Mouse (Mus musculus) heart, embryonic 14.5 days (tissue): ENCODE data around the gene Ccl21a. TPM values are rescaled to one million over a fixed set of nuclear protein-coding genes. Genes with fewer than 3 reads are reported as not detected.
"Not testable (repeated sequence)": the region's sequence is repeated elsewhere in the genome, so short reads cannot be mapped to it uniquely, and the experiment has no call there.

Experiments
- ATAC-seq: fragments of 200-750 bp; cut with Nextera tagmentation; 2 replicates; pipeline ENCODE4 v1.8.0; 2017; ENCODE audit warnings: low read depth, moderate TSS enrichment; ENCODE audit not compliant: insufficient number of reproducible peaks, insufficient read depth, low FRiP score
- H3K27ac ChIP-seq, 2 experiments: fragments of 200-500 bp in 1 of 2; fragments of 300-500 bp in 1 of 2; sonication (generic) in 1 of 2; replicated peaks in 1 of 2; 2 replicates each; pipeline ENCODE4 v1.5.1; 2012 to 2014; ENCODE audit warnings: low read depth in 2 of 2, low read length in 2 of 2, control low read depth in 1 of 2, mild to moderate bottlenecking in 1 of 2, mixed read lengths in 1 of 2; ENCODE audit not compliant: control insufficient read depth in 1 of 2, insufficient read depth in 1 of 2
- H3K27me3 ChIP-seq: fragments of 300-500 bp; sonication (generic); 2 replicates; pipeline ENCODE4 v1.6.1; 2014; ENCODE audit warnings: mild to moderate bottlenecking, low read length, control low read depth; ENCODE audit not compliant: control insufficient read depth, insufficient read depth
- H3K36me3 ChIP-seq: fragments of 300-500 bp; sonication (generic); 2 replicates; pipeline ENCODE4 v1.6.1; 2014; ENCODE audit warnings: mild to moderate bottlenecking, control low read depth, low read length, mixed read lengths; ENCODE audit not compliant: control insufficient read depth, insufficient read depth
- H3K4me1 ChIP-seq, 2 experiments: fragments of 200-500 bp in 1 of 2; fragments of 300-500 bp in 1 of 2; sonication (generic) in 1 of 2; 2 replicates each; pipeline ENCODE4 v1.6.1; 2012 to 2014; ENCODE audit warnings: low read length in 2 of 2, control low read depth in 1 of 2, mixed read lengths in 1 of 2; ENCODE audit not compliant: control insufficient read depth in 2 of 2, insufficient read depth in 2 of 2
- H3K4me2 ChIP-seq: fragments of 300-500 bp; sonication (generic); 2 replicates; pipeline ENCODE4 v1.6.1; 2014; ENCODE audit warnings: mild to moderate bottlenecking, low read length
- H3K4me3 ChIP-seq, 2 experiments: fragments of 200-500 bp in 1 of 2; fragments of 300-500 bp in 1 of 2; sonication (generic) in 1 of 2; 2 replicates each; pipeline ENCODE4 v1.5.1; 2012 to 2014; ENCODE audit warnings: low read length in 2 of 2, mild to moderate bottlenecking in 2 of 2, control low read depth in 1 of 2, low read depth in 1 of 2, moderate library complexity in 1 of 2; ENCODE audit not compliant: control insufficient read depth in 1 of 2, insufficient read depth in 1 of 2
- H3K9ac ChIP-seq: fragments of 300-500 bp; sonication (generic); 2 replicates; pipeline ENCODE4 v1.6.1; 2014; ENCODE audit warnings: mild to moderate bottlenecking, low read length
- H3K9me3 ChIP-seq: fragments of 300-500 bp; sonication (generic); 2 replicates; pipeline ENCODE4 v1.6.1; 2016; ENCODE audit warnings: low read length, control low read depth; ENCODE audit not compliant: control insufficient read depth
- WGBS: fragments of 180-500 bp; shearing (Covaris S2); extraction: QIAGEN DNeasy Blood & Tissue Kit; methylation state at CpG from one replicate; pipeline ENCODE4 v1.1.7; 2014; 5-methylcytosine and 5-hydroxymethylcytosine counted together
- polyA plus RNA-seq: library from polyadenylated mRNA; unstranded; fragments of >200 nt; fragmentation: Nextera tagmentation; extraction: Ambion mirVana; gene quantifications from 2 replicates; pipeline ENCODE4 v1.2.1, GENCODE M21; 2014

The Ccl21a gene
- 28.2 and 39.6 TPM in 2 replicates for polyA plus RNA-seq

DNA sequence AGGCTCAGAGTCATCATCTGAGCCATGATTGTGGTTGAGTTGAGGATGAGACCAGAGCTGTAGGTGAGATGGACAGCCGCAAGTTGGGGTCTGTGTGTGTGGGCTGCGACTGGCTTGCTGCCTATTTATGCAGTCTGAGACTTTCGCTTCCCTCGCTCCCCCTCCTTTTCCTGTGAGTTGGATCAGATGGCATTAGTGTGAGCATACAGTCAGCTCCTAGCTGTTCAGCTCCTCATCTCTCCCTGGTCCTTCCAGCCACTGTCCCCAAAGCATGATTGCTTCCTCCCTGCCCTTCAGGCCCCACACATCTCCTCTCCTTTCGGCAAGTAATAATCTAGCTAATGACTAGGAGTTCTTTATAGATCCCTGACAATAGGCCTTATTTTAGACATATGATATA, at the start of gene Ccl21a:
Gene Ccl21a, minus strand, starts transcription at position 101 of the 400 bp plus-strand sequence.
- H3K4me3 ChIP-seq: not testable (repeated sequence)
- WGBS: no CpG with 5 or more reads among the region's 5 CpGs

DNA sequence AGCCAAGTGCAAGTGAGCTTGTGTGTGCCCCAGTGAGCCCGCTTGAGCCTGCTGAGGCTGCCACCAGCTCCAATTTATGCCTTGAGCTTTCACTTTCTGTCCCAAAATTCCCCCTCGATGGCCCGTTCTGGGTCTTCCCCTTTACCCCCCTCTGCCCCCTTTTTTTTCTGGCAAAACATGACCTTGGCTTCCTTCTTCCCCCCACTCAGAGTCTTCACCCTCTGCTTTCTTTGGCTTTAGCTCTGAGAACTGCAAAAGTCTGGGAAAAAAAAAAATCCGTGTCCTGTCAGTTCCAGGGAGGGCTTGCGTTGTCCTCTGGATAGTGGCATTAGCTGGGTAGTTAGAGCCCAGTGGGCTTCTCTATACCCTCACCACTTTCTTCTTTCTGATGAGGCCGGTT, 17.3 kb downstream of the Ccl21a start, which contains the start of gene Ccl19:
Gene Ccl19, minus strand, starts transcription at position 101 of the 400 bp plus-strand sequence.
- not testable (repeated sequence) for H3K4me3 ChIP-seq, H3K27ac ChIP-seq, ATAC-seq, H3K36me3 ChIP-seq, H3K4me2 ChIP-seq, H3K4me1 ChIP-seq, H3K9me3 ChIP-seq, H3K9ac ChIP-seq, H3K27me3 ChIP-seq
- WGBS: no CpG with 5 or more reads among the region's 6 CpGs

More for the DNA sequence above, at the start of gene Ccl21a:
- ATAC-seq, H3K36me3 ChIP-seq, H3K9ac ChIP-seq, H3K4me1 ChIP-seq, H3K4me2 ChIP-seq, H3K27ac ChIP-seq, H3K27me3 ChIP-seq, H3K9me3 ChIP-seq: not testable (repeated sequence)

DNA sequence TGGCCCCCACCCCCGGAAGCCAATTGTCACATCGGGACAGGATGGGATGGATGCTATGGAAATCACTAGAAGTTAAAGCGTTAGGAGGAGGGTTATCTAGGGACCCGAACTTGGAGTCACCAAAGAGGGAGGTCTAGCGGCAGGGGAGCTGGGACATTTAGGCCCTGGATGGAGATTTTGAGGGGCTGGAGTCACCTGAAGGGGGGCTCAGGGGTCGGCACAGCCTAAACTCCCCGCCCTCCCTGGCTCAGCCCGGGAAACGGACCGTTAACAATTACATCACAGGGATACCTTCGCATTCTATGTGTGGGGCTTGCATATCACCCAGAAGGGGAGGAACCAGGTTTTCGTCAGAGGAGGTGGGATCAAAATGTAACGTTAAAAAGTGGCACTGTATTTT, 38.5 kb downstream of the Ccl21a start, which contains the start of gene 4930578G10Rik:
Gene 4930578G10Rik, plus strand, starts transcription at position 301 of the 400 bp plus-strand sequence.
- not testable (repeated sequence) for ATAC-seq
- WGBS: no CpG with 5 or more reads among the region's 13 CpGs

More for the DNA sequence above, 38.5 kb downstream of the Ccl21a start, which contains the start of gene 4930578G10Rik:
- H3K27me3 ChIP-seq, H3K9ac ChIP-seq, H3K4me1 ChIP-seq, H3K4me2 ChIP-seq, H3K4me3 ChIP-seq, H3K27ac ChIP-seq, H3K9me3 ChIP-seq, H3K36me3 ChIP-seq: not testable (repeated sequence)

Other genes with a start within 250 kb of the Ccl21a start
- gene Fam205a2, start 245.8 kb downstream of the Ccl21a start, polyA plus RNA-seq: not detected in 2 replicates
- 1.5 TPM in 1 of 2 replicates, not detected in the other for gene Gm10591, start 161.8 kb downstream of the Ccl21a start, polyA plus RNA-seq
- not detected in 2 replicates for gene Gm2564, start 144.3 kb downstream of the Ccl21a start, polyA plus RNA-seq
- not detected in 2 replicates for gene Ccl27b, start 118.7 kb downstream of the Ccl21a start, polyA plus RNA-seq
- gene Il11ra2, start 112.1 kb downstream of the Ccl21a start, polyA plus RNA-seq: not detected in 2 replicates
- gene 4930578G10Rik, start 38.4 kb downstream of the Ccl21a start, polyA plus RNA-seq: 0.38 TPM in 1 of 2 replicates, not detected in the other
- gene Ccl19, start 17.4 kb downstream of the Ccl21a start, polyA plus RNA-seq: not detected in 2 replicates
- gene Fam205a1, start 79.9 kb upstream of the Ccl21a start, polyA plus RNA-seq: 0.07 TPM in 1 of 2 replicates, not detected in the other
- not detected in 2 replicates for gene Gm12394, start 82.8 kb upstream of the Ccl21a start, polyA plus RNA-seq
- 0.19 and 0.31 TPM in 2 replicates for gene Fam205c, start 100.2 kb upstream of the Ccl21a start, polyA plus RNA-seq
- 5.6 and 5.8 TPM in 2 replicates for gene Phf24, start 142.7 kb upstream of the Ccl21a start, polyA plus RNA-seq
- 17.9 and 18.3 TPM in 2 replicates for gene Dnajb5, start 175.8 kb upstream of the Ccl21a start, polyA plus RNA-seq
- gene 1700022I11Rik, start 195.6 kb upstream of the Ccl21a start, polyA plus RNA-seq: 0.57 and 0.70 TPM in 2 replicates
- gene Vcp, start 226.5 kb upstream of the Ccl21a start, polyA plus RNA-seq: 469 and 477 TPM in 2 replicates
- gene Fancg, start 236.5 kb upstream of the Ccl21a start, polyA plus RNA-seq: 10.8 and 11.7 TPM in 2 replicates